Mouse (Mus musculus): ENCODE data around the gene Acot2. TPM values are rescaled to one million over a fixed set of nuclear protein-coding genes. Genes with fewer than 3 reads are reported as not detected.
"Not testable (repeated sequence)": the region's sequence is repeated elsewhere in the genome, so short reads cannot be mapped to it uniquely, and the experiment has no call there.

Gene Acot2
- 3.1 and 4.5 TPM in 2 replicates for polyA plus RNA-seq (2012; rRNA removed)

DNA sequence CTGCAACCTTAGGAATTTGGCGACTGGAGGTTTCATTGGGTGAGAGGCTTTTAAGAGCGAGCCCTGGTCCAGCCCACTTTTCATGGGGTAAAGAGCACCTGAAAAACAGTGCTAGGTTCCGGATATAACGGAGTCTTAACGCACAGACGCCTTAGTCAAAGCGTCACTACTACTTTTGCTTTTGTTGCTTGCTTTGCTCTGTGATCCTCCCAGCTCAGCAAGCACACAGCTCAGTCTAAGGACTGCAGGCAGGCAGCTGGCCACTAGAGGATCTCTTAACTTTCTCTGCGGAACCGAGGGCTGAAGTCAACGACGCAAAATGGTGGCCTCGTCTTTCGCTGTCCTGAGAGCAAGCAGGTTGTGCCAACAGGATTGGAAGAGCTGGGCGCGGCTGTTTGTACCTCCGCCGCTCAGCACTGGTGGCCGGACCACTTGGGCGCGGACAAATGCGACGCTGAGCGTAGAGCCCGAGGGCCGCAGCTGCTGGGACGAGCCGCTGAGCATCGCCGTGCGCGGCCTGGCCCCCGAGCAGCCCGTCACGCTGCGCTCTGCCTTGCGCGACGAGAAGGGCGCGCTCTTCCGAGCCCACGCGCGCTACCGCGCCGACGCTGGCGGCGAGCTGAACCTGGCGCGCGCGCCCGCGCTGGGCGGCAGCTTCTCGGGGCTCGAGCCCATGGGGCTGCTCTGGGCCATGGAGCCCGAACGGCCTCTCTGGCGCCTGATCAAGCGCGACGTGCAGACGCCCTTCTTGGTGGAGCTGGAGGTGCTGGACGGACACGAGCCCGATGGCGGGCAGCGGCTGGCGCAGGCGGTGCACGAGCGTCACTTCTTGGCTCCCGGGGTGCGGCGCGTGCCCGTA is at the start of gene Acot2:
Gene Acot2, plus strand, starts transcription at position 279 of the 859 bp plus-strand sequence.
- DNase-seq (ENCODE audit: low read depth), result peak; percentile 93
- peak; percentile 50; the same call in 1 of the 2 replicates for TF ChIP-seq POLR2A (IDR thresholded peaks at IDR 0.05; ENCODE audit: borderline replicate concordance, extremely low read depth, insufficient read depth, insufficient read length, poor library complexity, severe bottlenecking)
- peak; percentile 75 for TF ChIP-seq CTCF (IDR thresholded peaks at IDR 0.05; ENCODE audit: borderline replicate concordance, extremely low read depth, insufficient read depth, insufficient read length)

DNA sequence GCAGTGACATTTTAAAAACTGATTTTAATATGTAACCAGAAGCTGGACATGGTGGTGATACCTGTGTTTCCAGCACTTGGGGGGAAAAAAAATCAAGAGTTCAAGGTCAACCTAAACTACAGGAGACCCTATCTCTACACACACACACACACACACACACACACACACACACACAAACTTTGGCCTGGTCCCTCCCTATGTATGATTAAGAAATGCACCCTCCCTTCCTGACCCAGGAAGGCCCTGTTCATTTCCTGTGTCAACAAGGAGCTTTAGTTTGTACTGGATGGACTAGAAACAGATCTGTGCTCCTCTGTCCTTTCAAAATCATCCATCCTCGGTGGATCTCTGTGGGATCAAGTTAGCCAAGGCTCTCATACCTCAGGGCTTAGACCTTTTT is 49.1 kb upstream of the Acot2 start:
- DNase-seq (ENCODE audit: low read depth), result not testable (repeated sequence)

DNA sequence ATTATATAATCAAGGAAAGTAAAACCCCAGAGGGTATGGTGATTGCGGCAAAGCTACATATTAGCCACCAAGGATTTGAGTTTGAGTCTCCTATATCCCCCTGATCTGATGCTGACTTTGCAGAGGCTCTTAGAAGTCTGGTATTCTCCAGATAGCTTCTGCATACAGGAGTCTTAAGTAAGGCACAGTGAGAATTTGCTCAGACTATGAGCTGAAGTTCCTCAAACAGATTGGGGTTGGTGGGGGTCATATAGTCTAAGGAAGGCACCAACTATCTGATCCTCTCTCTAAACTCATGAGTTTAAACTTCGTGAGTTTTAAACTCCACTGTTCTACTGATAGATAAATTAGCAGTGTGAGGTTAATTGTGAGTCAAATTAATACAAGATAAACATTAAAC is 48.3 kb upstream of the Acot2 start:
- DNase-seq (ENCODE audit: low read depth), result no peak

DNA sequence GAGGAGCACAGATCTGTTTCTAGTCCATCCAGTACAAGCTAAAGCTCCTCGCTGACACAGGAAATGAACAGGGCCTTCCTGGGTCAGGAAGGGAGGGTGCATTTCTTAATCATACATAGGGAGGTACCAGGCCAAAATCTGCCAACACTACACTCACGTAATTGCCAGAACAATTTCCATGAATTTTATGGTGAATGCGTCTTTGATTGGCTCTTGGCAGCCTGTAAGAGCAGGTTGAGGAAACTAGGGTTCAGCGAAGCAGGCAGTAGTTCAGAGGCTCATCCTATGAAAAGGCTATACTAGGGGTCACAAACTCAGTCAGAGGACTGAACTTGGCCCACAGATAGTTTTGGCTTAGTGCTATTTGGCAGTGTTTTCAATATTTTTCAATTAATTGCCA is 47.6 kb upstream of the Acot2 start:
- DNase-seq (ENCODE audit: low read depth), result no peak
- TF ChIP-seq POLR2A (IDR thresholded peaks at IDR 0.05; ENCODE audit: borderline replicate concordance, extremely low read depth, insufficient read depth, insufficient read length, poor library complexity, severe bottlenecking) (no peak), CTCF (IDR thresholded peaks at IDR 0.05; ENCODE audit: borderline replicate concordance, extremely low read depth, insufficient read depth, insufficient read length) (no peak)

More for the DNA sequence above, 48.3 kb upstream of the Acot2 start:
- TF ChIP-seq POLR2A (IDR thresholded peaks at IDR 0.05; ENCODE audit: borderline replicate concordance, extremely low read depth, insufficient read depth, insufficient read length, poor library complexity, severe bottlenecking) (no peak), CTCF (IDR thresholded peaks at IDR 0.05; ENCODE audit: borderline replicate concordance, extremely low read depth, insufficient read depth, insufficient read length) (no peak)

DNA sequence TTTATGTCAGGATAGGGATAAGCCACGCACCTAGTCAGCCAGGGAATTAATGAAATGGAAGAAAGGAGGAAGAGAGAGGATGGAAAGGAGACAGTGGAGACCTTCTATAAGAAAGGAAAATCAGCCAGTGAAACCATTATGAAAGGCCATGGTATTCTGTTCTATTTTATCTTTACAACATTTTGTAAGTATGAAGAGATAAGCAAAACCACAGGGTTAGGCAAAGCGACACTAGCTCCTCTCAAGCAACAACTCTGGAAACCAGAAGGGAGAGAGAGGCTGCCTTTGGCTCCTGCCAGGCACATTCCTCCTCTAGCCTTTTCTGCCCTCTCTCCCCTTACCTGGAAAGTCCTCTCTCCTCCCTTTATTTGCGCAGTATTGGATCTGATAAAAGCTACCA is 45.7 kb upstream of the Acot2 start:
- no peak for DNase-seq (ENCODE audit: low read depth)
- TF ChIP-seq CTCF (IDR thresholded peaks at IDR 0.05; ENCODE audit: borderline replicate concordance, extremely low read depth, insufficient read depth, insufficient read length) (no peak), POLR2A (IDR thresholded peaks at IDR 0.05; ENCODE audit: borderline replicate concordance, extremely low read depth, insufficient read depth, insufficient read length, poor library complexity, severe bottlenecking) (no peak)

DNA sequence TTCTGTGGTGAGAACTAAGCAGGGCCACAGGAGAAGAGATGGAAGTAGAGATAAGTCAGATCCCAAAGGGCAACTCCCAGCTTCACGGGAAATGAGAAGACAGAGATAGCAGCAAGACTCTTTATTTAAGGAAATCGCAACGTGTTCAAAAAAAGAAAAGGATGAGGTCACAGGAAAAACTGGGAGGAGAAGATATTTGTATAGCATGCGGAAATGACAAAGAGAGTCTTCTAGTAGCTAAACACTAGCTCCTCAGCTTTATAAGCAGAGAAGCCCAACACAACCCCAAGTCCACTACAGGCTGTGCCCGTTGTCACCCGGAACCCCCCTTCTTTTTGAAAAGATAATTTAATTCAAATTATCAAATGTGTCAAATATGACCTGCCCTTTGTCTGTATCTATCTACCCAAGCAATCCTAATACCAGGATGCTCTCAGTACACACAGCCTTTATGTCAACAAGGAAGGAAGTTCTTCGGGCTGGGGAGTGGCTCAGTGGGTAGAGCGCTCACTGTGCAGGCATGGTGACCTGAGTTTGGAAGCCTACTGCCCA is 40.3 kb upstream of the Acot2 start:
- TF ChIP-seq POLR2A (IDR thresholded peaks at IDR 0.05; ENCODE audit: borderline replicate concordance, extremely low read depth, insufficient read depth, insufficient read length, poor library complexity, severe bottlenecking) (no peak), CTCF (IDR thresholded peaks at IDR 0.05; ENCODE audit: borderline replicate concordance, extremely low read depth, insufficient read depth, insufficient read length) (no peak)
- no peak for DNase-seq (ENCODE audit: low read depth)

DNA sequence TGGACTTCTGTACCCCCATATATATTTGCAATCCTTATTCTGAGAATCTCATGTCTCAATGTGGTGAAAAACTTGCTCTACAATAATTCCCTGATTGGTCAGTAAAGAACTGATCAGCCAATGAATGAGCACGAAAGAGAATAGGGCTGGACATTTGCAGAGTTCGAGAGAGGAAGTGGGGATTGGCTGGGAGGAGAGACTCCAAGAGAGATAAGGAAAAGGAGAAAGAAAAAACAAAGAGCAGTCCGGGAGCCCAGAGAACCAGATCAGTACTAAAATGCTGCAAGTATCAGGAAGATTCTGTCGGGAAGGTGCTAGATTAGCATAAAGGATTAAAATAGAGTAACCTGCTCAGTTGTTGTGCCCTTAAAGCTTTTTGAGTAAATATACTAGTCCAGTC is 38.6 kb upstream of the Acot2 start:
- no peak for DNase-seq (ENCODE audit: low read depth)
- no peak for TF ChIP-seq CTCF (IDR thresholded peaks at IDR 0.05; ENCODE audit: borderline replicate concordance, extremely low read depth, insufficient read depth, insufficient read length)
- TF ChIP-seq POLR2A (IDR thresholded peaks at IDR 0.05; ENCODE audit: borderline replicate concordance, extremely low read depth, insufficient read depth, insufficient read length, poor library complexity, severe bottlenecking), result no peak

DNA sequence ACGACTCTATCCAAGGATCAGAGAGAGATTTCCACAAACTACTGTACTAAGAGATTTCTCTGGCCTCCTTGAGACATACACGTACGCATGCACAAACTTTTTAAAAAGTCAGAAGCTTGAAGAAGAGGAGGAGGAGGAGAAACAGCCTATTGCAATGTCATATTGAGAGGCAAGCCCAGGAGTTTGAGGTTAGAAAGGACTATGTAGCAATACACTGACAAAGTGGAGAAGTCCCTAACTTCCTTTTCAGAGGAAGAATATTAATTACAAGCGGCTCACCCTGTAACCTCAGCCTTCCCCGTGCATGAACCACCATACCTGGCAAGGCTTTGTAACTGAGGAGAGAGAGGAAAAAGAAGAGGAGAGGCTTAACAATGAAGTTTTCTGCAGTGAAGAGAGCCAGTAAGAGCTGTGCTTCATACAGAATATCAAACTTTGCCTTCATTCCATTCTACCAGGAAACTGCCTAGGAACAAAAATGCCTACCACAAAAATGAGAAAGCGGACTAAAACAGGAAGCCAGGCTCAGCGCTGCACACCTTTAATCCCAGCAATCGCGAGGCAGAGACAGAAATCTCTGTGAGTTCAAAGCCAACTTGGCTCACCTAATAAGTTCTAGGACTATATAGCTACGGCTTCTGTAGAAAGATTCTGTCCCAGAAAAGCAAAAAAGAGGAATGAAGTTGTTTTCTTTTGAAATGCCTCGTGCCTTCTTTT is 37.7 kb upstream of the Acot2 start:
- DNase-seq (ENCODE audit: low read depth), result no peak
- no peak for TF ChIP-seq CTCF (IDR thresholded peaks at IDR 0.05; ENCODE audit: borderline replicate concordance, extremely low read depth, insufficient read depth, insufficient read length)
- TF ChIP-seq POLR2A (IDR thresholded peaks at IDR 0.05; ENCODE audit: borderline replicate concordance, extremely low read depth, insufficient read depth, insufficient read length, poor library complexity, severe bottlenecking), result no peak

DNA sequence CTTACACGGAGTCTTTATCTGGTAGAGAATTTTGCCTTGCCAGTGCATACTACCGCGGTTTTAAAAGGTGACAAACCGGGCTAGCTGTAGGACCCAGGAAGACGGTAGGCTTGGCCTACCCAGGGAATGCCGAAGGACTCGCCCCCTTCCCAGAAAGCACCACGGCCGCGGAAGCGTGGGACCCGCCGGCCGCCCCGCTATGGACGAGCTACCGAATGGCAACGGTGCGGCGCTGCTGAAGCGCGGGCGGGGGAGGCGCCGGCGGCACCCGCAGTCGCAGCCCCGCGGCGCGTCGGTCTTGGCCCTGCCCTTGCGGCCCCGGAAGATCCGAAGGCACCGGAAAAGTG is 37.2 kb upstream of the Acot2 start, which contains the start of gene Riox1:
Gene Riox1, plus strand, starts transcription at position 116 of the 347 bp plus-strand sequence.
- TF ChIP-seq CTCF (IDR thresholded peaks at IDR 0.05; ENCODE audit: borderline replicate concordance, extremely low read depth, insufficient read depth, insufficient read length), result no peak
- peak; percentile 83 for TF ChIP-seq POLR2A (IDR thresholded peaks at IDR 0.05; ENCODE audit: borderline replicate concordance, extremely low read depth, insufficient read depth, insufficient read length, poor library complexity, severe bottlenecking)
- peak; percentile 96 for DNase-seq (ENCODE audit: low read depth)

DNA sequence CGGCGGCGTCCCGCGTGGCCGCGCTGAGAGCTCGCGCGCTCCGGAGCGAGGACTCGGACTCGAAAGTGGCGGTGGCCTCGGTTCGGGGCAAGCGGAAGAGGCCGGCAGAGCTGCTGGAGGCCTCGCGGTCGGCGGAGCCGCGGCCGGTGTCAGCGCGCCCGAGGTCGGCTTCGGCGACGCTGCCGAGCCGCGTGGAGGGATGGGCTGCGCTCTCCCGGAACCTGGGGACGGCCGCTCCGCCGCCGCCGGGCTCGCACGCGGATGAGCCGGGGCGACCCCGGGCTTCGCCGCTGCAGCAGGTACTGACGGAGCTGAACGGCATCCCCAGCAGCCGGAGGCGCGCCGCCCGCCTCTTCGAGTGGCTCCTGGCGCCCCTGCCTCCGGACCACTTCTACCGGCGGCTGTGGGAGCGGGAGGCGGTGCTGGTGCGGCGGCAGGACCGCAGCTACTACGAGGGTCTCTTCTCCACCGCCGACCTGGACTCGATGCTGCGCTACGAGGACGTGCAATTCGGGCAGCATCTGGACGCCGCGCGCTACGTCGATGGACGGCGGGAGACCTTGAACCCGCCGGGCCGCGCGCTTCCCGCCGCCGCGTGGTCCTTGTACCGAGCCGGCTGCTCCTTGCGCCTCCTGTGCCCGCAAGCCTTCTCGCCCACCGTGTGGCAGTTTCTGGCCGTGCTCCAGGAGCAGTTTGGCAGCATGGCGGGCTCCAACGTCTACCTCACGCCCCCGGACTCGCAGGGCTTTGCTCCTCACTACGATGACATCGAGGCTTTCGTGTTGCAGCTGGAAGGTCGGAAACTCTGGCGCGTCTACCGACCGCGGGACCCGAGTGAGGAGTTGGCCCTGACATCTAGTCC is 36.6 kb upstream of the Acot2 start:
- TF ChIP-seq CTCF (IDR thresholded peaks at IDR 0.05; ENCODE audit: borderline replicate concordance, extremely low read depth, insufficient read depth, insufficient read length), result no peak
- peak; percentile 77 for DNase-seq (ENCODE audit: low read depth)

Measured in brain, embryonic 14.5 days (tissue).